Mouse (Mus musculus) retina, adult 2 months (tissue): ENCODE results near the gene Syne3.

Experiments
- DNase-seq: peaks from one replicate; pipeline ENCODE4 v3.0.0-alpha.2; 2012; ENCODE audit warnings: low read depth, low spot score

The Syne3 gene

DNA sequence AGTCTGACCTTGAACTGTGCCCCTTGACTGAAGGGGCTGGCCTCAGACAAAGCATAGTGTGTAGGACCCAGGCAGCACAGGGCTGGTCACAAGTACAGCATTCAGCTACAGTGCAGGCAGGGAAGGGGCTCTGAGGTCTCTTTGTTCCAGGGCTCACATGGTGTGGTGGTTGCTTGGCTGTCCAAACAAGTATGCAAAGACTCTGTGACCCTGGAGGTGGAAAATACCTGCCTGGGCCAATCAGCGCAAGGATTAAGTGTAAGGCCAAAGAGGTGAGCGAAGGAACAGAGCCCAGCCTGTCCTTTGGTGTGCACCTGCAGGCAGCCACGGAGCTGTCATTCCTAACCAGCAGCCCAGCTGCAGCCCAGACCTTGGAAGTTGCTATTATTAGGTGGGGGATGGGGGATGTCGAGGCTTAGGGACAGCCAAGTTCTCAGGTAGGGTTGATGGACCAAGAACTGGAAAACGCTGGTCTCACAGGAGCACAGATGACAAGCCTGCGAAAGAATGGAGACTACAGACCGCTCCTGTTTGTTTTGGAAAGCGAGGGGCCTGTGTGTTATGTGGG is 112.5 kb downstream of the Syne3 start:
- no peak for DNase-seq

DNA sequence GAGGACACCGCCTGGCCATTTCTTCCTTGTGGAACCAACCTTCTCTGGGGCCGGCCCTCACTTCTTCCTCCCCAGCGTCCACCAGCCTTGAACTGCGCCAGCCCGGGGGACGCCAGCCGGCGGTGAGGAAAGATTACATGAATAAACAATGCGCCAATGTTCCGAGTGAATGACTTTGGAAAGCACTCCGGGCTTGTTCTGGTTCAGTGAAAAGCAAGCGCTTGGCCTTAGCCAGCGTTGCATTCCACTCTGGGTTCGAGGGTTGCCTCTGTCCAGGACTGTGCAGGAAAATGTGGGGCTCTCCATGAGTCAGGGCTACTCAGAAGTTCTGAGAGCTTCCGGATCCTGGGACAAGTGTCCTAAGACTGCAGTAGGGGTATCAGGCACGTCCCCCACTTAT is 113.0 kb downstream of the Syne3 start:
- DNase-seq: no peak

DNA sequence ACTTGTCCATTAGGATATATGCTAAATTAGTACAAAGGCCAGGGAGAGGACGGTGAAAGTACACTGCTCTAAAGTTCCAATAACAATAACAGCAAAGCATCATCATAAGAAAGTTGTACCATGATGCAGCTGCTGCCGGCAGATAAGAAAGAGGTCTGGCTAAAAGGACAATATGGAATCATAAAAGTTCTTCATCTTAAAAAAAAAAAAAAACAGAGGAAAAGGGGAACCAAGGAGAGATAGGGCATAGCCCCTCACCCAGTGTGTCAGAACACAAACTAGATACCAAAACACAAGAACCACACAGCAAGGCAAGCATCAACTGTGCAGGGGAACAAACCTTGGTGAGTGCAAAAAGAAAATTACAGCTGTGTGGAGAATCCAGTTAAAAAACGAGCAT is 117.4 kb downstream of the Syne3 start:
- DNase-seq: no peak

DNA sequence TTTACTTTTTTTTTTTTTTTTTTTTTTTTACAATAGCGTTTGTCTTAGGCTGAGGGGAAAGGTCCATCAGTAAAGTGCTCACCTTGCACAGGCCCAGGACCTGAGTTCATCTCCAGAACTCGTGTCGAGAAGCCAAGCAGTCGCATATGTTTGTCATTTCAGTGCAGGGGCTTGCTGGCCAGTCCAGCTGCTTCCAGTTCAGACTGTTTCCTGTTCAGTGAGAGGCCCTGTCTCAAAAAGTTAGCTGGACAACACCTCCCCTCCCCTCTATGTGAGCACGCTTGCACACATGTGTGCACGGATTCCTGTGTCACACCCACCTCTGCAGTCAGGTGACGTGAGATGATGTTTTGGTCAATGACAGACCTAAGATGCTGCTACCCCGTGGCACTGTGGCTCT is 119.5 kb downstream of the Syne3 start:
- DNase-seq: no peak

DNA sequence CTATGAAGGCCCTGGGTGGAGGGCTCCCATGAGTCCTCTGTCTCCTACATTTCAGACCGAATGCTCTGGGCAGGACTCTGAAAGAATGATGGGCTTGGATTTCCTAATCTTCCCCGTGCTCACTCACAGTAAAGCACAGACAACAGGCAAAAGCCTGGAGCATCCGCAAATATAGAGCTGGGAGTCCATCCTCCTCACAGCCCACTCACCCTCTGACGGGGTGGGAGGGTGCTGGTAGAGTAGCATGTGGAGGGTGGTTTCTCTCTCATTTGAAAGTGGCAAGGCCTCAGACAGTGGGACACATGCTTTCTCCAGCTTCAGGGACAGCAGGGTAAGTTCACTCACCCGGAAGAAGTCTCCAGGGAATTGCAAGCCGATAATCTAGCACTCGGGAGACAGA is 123.5 kb downstream of the Syne3 start:
- DNase-seq: no peak

DNA sequence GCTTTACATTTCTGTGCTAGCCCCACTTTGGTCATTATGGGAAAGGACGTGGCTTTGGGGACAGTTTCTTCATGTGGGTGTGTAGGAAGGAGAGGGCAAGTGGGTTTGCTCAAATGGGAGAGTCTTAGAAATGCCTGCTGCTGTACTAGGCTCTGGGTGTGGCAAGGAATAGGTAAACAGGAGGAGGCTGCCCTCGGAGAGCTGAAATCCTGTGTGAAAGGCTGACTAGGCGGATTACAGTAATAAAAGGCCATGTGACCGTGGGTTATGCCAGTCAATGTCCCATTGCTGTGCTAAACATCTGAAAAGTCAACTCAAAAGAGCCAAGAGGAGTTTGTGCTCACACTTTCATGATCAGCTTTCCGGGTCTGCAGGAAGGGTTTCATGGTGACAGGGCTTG is 127.1 kb downstream of the Syne3 start:
- no peak for DNase-seq

DNA sequence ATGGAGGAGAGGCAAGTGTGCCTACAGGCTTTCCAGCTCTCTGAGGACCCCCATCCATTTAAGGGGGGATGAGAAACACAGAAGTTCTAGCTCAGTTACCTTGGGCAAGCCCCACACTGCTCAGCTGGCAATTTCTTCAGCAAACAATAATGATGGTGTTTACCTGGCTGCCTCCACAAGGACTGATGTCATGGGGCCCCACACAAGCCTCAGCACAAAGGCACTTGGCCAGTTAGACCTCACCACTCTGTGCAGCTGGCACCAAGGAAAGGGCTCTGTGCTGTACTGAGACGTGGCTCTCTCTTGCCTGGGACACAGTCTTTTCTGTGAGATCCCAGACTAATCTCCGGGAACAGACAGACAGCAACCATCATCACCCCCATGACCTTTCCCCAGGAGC is 127.5 kb downstream of the Syne3 start:
- DNase-seq: no peak

DNA sequence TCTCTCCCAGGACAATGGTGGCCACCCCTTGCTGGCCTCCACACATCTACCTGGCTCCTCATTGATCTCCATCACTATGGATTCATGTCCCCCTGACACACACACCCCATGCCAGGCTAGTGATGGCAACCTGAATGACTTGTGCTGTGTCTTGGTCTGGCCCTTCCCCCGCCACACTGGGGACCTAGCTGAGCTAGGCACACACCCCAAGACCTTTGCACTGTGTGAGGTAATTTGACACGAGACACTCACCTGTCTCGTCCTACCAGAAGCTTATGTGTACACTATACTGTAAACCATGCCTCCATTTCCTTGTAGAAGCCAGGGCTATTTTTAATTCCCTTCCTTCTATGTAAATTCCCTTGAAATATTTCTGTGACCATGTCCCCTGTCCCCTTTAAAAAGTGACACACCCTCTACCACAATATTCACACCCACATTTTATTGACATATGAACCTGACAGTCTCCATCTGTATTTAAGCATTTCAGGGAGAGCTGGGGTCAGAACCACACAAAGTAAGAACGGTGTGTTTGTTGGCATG is 128.0 kb downstream of the Syne3 start:
- DNase-seq: no peak

DNA sequence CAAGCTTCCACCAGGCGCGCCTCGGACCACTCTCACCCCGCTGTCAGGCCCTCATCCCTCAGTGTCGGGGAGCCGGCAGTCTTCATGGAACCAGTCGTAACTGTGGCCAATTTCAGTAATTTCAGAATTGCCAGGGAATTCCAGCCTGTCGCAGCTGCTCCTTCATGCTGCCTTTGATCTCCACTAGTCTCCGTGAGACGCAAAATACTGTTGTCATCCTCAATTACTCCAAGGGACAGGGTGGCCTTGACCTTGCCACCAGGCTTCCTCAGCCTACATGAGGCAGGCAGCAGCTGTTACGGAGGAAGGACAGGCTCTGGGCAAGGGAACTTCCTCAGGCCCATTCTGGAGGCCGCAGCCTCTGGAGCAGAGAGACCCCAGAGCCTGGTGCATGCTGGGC is 129.2 kb downstream of the Syne3 start:
- no peak for DNase-seq
